Mouse (Mus musculus): ENCODE results near the gene Gm7102. TPM values are rescaled to one million over a fixed set of nuclear protein-coding genes. Genes with fewer than 3 reads are reported as not detected.

The Gm7102 gene
- polyA plus RNA-seq, 1 experiment from 2014 or later, result not detected

DNA sequence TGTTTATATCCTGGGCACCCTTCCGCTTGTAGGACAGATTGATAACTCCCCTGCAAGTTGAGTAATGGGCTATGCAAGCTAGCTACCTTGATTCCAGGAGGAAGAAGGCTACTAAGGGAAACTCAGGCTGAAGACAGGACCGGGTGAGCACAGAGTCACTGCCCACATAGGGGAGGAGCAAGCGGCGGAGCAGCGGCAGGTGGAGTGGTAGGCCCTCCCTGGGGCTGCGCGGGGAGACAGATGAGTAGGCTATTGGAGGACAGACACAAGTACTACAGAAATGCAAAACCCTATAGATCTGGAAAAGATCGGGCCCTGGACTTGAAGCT is 24.8 kb downstream of the Gm7102 start:
- peak overlapping the region; percentile 30 for H3K4me3 ChIP-seq (ENCODE audit: low read depth, low read length)
- ATAC-seq (ENCODE audit: insufficient read depth, low FRiP score, low TSS enrichment) (0 out of 2 replicates have a peak, but pooled peaks have one; percentile 16), DNase-seq (ENCODE audit: low spot score) (peak; percentile 23)
- H3K27me3 ChIP-seq (ENCODE audit: control insufficient read depth, insufficient read depth, low read length), result no peaks in the 10 kb centered on the region
- H3K9me3 ChIP-seq (ENCODE audit: control insufficient read depth, low read length), result no peaks in the 10 kb centered on the region
- 11% methylated on average over 8 of the region's 8 CpGs for WGBS
- no peaks in the 10 kb centered on the region for H3K36me3 ChIP-seq (ENCODE audit: control insufficient read depth, insufficient read depth, low read length)
- H3K9ac ChIP-seq (ENCODE audit: low read length), result no peak overlapping the region
- H3K27ac ChIP-seq (ENCODE audit: low read depth, low read length), result no peak overlapping the region
- H3K4me1 ChIP-seq (ENCODE audit: control insufficient read depth, insufficient read depth, low read length), result no peaks in the 10 kb centered on the region
- H3K4me2 ChIP-seq (ENCODE audit: low read depth), result peak overlapping the region; percentile 53

DNA sequence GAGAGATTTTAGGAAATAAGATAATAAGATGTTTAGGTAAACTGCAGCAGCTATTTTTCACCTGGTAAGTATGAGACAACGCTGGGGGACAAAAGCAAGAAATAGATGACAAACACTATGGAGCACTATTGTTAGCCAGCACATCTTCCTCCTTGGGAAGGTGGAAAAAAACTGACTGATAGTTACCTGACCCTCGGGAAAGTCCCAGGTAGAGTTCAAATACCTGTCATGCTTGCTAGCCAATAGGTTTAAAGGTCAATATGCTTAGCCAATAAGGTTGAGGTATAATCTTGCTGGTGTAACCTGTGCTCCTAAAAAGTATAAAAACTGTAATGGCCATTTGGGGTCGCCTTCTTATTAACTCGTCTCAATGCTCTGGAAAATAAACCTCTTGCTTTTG is 34.8 kb downstream of the Gm7102 start:
- no peaks in the 10 kb centered on the region for H3K9me3 ChIP-seq (ENCODE audit: control insufficient read depth, low read length)
- no peaks in the 10 kb centered on the region for H3K36me3 ChIP-seq (ENCODE audit: control insufficient read depth, insufficient read depth, low read length)
- 20% methylated on average over 4 of the region's 4 CpGs for WGBS
- DNase-seq (ENCODE audit: low spot score), result no peak
- no peak for ATAC-seq (ENCODE audit: insufficient read depth, low FRiP score, low TSS enrichment)
- H3K4me1 ChIP-seq (ENCODE audit: control insufficient read depth, insufficient read depth, low read length), result 0 out of 2 replicates have a peak, but pooled peaks cover 5% of the 10 kb centered on the region
- H3K4me3 ChIP-seq (ENCODE audit: low read depth, low read length), result peak overlapping the region; percentile 75
- H3K9ac ChIP-seq (ENCODE audit: low read length), result peak overlapping the region; percentile 72
- H3K27ac ChIP-seq (ENCODE audit: low read depth, low read length), result no peak overlapping the region
- H3K4me2 ChIP-seq (ENCODE audit: low read depth), result peak overlapping the region; percentile 52
- no peaks in the 10 kb centered on the region for H3K27me3 ChIP-seq (ENCODE audit: control insufficient read depth, insufficient read depth, low read length)

DNA sequence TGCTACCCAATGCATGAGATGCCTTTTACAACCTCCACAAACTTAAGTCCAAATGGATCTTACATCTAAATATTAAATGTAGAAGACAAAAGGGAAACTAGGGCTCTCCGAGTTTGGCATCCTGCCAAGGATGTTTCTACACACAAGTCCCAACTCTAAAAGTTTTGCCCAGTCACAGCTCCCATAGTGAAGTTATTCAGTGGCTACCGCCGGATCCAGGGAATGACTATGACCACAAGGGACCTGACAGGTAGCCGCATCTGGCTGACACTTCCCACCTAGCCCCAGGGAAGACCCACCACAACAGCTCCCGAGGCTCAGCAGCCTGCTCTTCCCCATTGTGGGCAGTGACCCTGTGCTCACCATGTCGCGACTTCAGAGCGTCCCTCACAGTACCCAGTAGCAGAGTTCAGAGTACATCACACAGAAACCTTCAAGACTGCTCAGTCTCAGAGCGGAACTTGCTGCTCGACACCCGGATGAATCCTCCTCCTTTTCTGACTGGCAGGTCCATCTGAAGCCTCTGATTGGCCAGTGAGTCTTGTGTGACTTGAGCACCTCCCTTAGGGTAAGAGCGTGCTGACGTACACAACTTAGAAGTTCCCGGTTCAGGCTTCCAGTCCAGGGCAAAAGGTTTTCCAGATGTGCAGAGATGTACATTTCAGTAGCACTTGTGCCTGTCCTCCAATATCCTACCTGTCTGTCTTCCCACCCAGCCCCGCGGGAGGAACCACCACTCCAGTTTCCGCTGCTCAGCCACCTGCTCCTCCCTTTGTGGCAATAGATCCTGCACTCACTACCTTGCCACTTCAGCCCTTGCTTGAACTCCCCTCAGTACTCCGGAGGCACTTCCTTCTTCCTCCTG is 35.5 kb downstream of the Gm7102 start, which contains the start of gene Zfp950:
TSS of gene Zfp950 (minus strand) at position 499 of the 865 bp plus-strand sequence.
- DNase-seq (ENCODE audit: low spot score), result peak; percentile 80
- Histone ChIP-seq H3K27ac (ENCODE audit: low read depth, low read length) (no peak within 1 kb of the TSS), H3K4me2 (ENCODE audit: low read depth) (peak within 1 kb of the TSS; percentile 52), H3K36me3 (ENCODE audit: control insufficient read depth, insufficient read depth, low read length) (no peaks in the 10 kb centered on the region), H3K4me1 (ENCODE audit: control insufficient read depth, insufficient read depth, low read length) (0 out of 2 replicates have a peak, but pooled peaks cover 5% of the 10 kb centered on the region), H3K9ac (ENCODE audit: low read length) (peak within 1 kb of the TSS; percentile 72), H3K9me3 (ENCODE audit: control insufficient read depth, low read length) (no peaks in the 10 kb centered on the region), H3K27me3 (ENCODE audit: control insufficient read depth, insufficient read depth, low read length) (no peaks in the 10 kb centered on the region), H3K4me3 (ENCODE audit: low read depth, low read length) (peak within 1 kb of the TSS; percentile 75)
- 1% methylated on average over 18 of the region's 18 CpGs for WGBS
- peak; percentile 99 for ATAC-seq (ENCODE audit: insufficient read depth, low FRiP score, low TSS enrichment)

DNA sequence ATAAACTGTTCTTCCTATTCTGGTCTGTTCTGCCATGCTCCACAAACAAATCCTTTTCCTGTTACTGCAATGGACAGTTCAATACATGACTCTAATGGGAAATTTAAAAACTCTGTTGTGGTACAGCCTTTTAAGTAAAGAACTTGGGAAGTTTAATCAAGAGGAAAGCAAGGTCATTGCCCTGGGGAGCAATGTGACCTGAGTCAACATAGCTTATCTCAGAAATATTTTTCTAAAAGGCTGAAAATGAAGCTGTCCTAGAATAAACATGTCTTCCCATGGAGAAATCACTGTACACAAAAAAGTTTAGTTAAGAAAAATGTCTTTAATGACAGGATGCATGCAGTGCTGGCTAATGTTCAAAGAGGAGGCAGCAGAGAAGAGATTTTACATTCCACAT is 37.5 kb downstream of the Gm7102 start:
- Histone ChIP-seq H3K4me2 (ENCODE audit: low read depth) (no peak overlapping the region), H3K9ac (ENCODE audit: low read length) (no peak overlapping the region), H3K9me3 (ENCODE audit: control insufficient read depth, low read length) (no peaks in the 10 kb centered on the region), H3K27ac (ENCODE audit: low read depth, low read length) (no peak overlapping the region), H3K27me3 (ENCODE audit: control insufficient read depth, insufficient read depth, low read length) (no peaks in the 10 kb centered on the region), H3K4me1 (ENCODE audit: control insufficient read depth, insufficient read depth, low read length) (0 out of 2 replicates have a peak, but pooled peaks cover 5% of the 10 kb centered on the region), H3K36me3 (ENCODE audit: control insufficient read depth, insufficient read depth, low read length) (no peaks in the 10 kb centered on the region), H3K4me3 (ENCODE audit: low read depth, low read length) (no peak overlapping the region)
- no peak for DNase-seq (ENCODE audit: low spot score)
- no peak for ATAC-seq (ENCODE audit: insufficient read depth, low FRiP score, low TSS enrichment)

DNA sequence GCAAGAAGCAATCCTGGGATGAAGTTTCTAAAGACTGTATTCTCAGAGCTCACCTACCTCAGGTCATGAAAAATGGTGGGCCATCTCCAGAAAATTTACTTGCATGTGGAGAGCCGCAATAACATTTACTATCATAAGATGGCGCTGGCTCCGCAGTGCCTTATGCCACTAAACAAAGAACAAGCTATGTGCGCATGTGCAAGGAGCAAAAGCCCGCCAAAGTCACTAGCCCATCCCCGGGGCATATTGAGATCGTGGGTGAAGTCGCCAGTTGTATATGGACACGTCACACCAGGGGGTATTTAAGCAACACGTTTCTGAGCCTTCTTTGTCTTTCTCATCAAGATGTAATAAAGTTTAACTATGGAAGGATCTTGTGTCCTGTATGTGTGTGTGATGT is 45.0 kb downstream of the Gm7102 start:
- no peak for ATAC-seq (ENCODE audit: insufficient read depth, low FRiP score, low TSS enrichment)
- no peak overlapping the region for H3K27ac ChIP-seq (ENCODE audit: low read depth, low read length)
- H3K9me3 ChIP-seq (ENCODE audit: control insufficient read depth, low read length), result no peaks in the 10 kb centered on the region
- no peak overlapping the region for H3K4me2 ChIP-seq (ENCODE audit: low read depth)
- H3K4me3 ChIP-seq (ENCODE audit: low read depth, low read length), result no peak overlapping the region
- H3K9ac ChIP-seq (ENCODE audit: low read length), result no peak overlapping the region
- 88% methylated on average over 10 of the region's 10 CpGs for WGBS
- DNase-seq (ENCODE audit: low spot score), result no peak
- H3K27me3 ChIP-seq (ENCODE audit: control insufficient read depth, insufficient read depth, low read length), result no peaks in the 10 kb centered on the region
- H3K36me3 ChIP-seq (ENCODE audit: control insufficient read depth, insufficient read depth, low read length), result no peaks in the 10 kb centered on the region
- H3K4me1 ChIP-seq (ENCODE audit: control insufficient read depth, insufficient read depth, low read length), result no peaks in the 10 kb centered on the region

Other genes with a start within 250 kb of the Gm7102 start
- gene Zfp950, start 35.5 kb downstream of the Gm7102 start, polyA plus RNA-seq (2014; fragmentation: Nextera tagmentation; extraction: Ambion mirVana), result 28.6 and 31.6 TPM in 2 replicates
- not detected in 2 replicates for gene Gm6020, start 7.6 kb upstream of the Gm7102 start, polyA plus RNA-seq (2014; fragmentation: Nextera tagmentation; extraction: Ambion mirVana)
- gene Csf2ra, start 52.1 kb upstream of the Gm7102 start, polyA plus RNA-seq (2014; fragmentation: Nextera tagmentation; extraction: Ambion mirVana), result 14.8 and 18.3 TPM in 2 replicates
- gene Gm21060, start 120.8 kb upstream of the Gm7102 start, polyA plus RNA-seq (2014; fragmentation: Nextera tagmentation; extraction: Ambion mirVana), result not detected in 2 replicates